10 mouse cellular contexts compared by ENCODE assay signal in the genomic region with DNA sequence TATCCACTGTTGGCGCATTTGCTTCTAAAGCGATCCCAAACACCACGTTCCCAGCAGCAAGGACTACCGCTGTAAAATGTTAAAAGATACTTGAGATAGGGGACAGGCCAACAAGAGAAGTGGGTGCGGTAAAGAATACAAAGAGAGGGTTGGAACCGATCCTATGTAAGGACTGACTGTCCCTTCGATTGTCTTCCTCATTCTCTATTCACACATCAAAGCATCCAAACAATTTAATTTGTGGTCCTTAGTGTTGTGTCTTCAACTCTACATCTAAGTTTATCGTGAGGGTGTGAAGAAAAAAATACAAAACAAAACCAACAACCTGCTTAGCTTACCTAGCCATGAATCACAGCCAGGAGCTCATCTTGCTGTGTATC. TPM values are rescaled to one million over a fixed set of nuclear protein-coding genes. Genes with fewer than 3 reads are reported as not detected.
A peak's percentile ranks its signal among the peaks of the same experiment; 100 is the strongest.
DNase-seq lines count a peak whose midpoint lies in the region; ATAC-seq and TF ChIP-seq lines count a peak whose summit lies in the region.
"Had no signal": no experiment of that assay in that cellular context is flagged by ENCODE, and none has a peak within 500 bp of the region (broad histone marks: within the 10 kb centered on the region; RNA-seq: fewer than 3 reads in every experiment).

No protein-coding gene starts in this region.

- peak overlapping the region; percentile 18; the same call in 1 of the 2 replicates for H3K27ac ChIP-seq in kidney, embryonic 15.5 days
- H3K27ac ChIP-seq in cortical plate, adult 2 months (ENCODE audit: insufficient read depth, low read length) = 0 out of 2 replicates have a peak overlapping the region, but pooled peaks have one; percentile 11
- peak overlapping the region; percentile 87 for H3K27ac ChIP-seq in hindbrain, embryonic 15.5 days (replicated peaks)
- H3K27ac ChIP-seq in midbrain, embryonic 15.5 days = peak overlapping the region; percentile 88

- peak overlapping the region; percentile 89 for H3K9ac ChIP-seq in kidney, embryonic 15.5 days
- H3K9ac ChIP-seq in hindbrain, embryonic 15.5 days = peak overlapping the region; percentile 97
- peak overlapping the region; percentile 96 for H3K9ac ChIP-seq in midbrain, embryonic 15.5 days

- H3K27me3 ChIP-seq in kidney, embryonic 15.5 days = peaks cover 6% of the 10 kb centered on the region
- no peaks in the 10 kb centered on the region for H3K27me3 ChIP-seq in hindbrain, embryonic 15.5 days
- H3K27me3 ChIP-seq in midbrain, embryonic 15.5 days (replicated peaks) = no peaks in the 10 kb centered on the region

- peak overlapping the region; percentile 65 for H3K4me2 ChIP-seq in kidney, embryonic 15.5 days
- peak overlapping the region; percentile 57 for H3K4me2 ChIP-seq in hindbrain, embryonic 15.5 days
- peak overlapping the region; percentile 71 for H3K4me2 ChIP-seq in midbrain, embryonic 15.5 days

- no peaks in the 10 kb centered on the region for H3K9me3 ChIP-seq in kidney, embryonic 15.5 days (replicated peaks)
- no peaks in the 10 kb centered on the region for H3K9me3 ChIP-seq in hindbrain, embryonic 15.5 days
- H3K9me3 ChIP-seq in midbrain, embryonic 15.5 days = no peaks in the 10 kb centered on the region

- TF ChIP-seq CTCF in cortical plate, adult 2 months (IDR thresholded peaks at IDR 0.05; ENCODE audit: extremely low read depth, insufficient read depth, low read length) = no peak

- peak overlapping the region; percentile 81 for H3K4me3 ChIP-seq in kidney, embryonic 15.5 days (replicated peaks)
- peak overlapping the region; percentile 80 for H3K4me3 ChIP-seq in cortical plate, adult 2 months (ENCODE audit: insufficient read depth, low read length)
- H3K4me3 ChIP-seq in hindbrain, embryonic 15.5 days = peak overlapping the region; percentile 90
- peak overlapping the region; percentile 78 for H3K4me3 ChIP-seq in midbrain, embryonic 15.5 days

- no peak for ATAC-seq in kidney, embryonic 15.5 days (replicated peaks; ENCODE audit: low FRiP score)
- ATAC-seq in hindbrain, embryonic 15.5 days (ENCODE audit: low FRiP score, low read depth) = no peak
- no peak for ATAC-seq in midbrain, embryonic 15.5 days (replicated peaks)

- no peak for TF ChIP-seq POLR2A in cortical plate, adult 2 months (IDR thresholded peaks at IDR 0.05; ENCODE audit: extremely low read depth, insufficient read depth, low read length)

- peaks cover 25% of the 10 kb centered on the region for H3K4me1 ChIP-seq in kidney, embryonic 15.5 days
- H3K4me1 ChIP-seq in cortical plate, adult 2 months (ENCODE audit: control insufficient read depth, insufficient read depth, low read length) = peaks cover 6% of the 10 kb centered on the region; the same call in 1 of the 2 replicates
- peaks cover 48% of the 10 kb centered on the region for H3K4me1 ChIP-seq in hindbrain, embryonic 15.5 days (replicated peaks)
- peaks cover 42% of the 10 kb centered on the region for H3K4me1 ChIP-seq in midbrain, embryonic 15.5 days

- DNase-seq in kidney, postnatal 4 days = no peak
- DNase-seq in right cerebral cortex, postnatal 14 days = no peak
- no peak for DNase-seq in testis, postnatal 14 days (ENCODE audit: low spot score)
- DNase-seq in gastrocnemius, postnatal 10 days = no peak
- DNase-seq: kidney, adult 11 months; thymus, adult 18-20 months had no signal

- 9% methylated on average over 8 of the region's 8 CpGs for WGBS in kidney, embryonic 15.5 days
- WGBS in hindbrain, embryonic 15.5 days = 4% methylated on average over 8 of the region's 8 CpGs
- 8% methylated on average over 8 of the region's 8 CpGs for WGBS in midbrain, embryonic 15.5 days

- H3K36me3 ChIP-seq in kidney, embryonic 15.5 days = no peaks in the 10 kb centered on the region
- H3K36me3 ChIP-seq in hindbrain, embryonic 15.5 days = no peaks in the 10 kb centered on the region
- 0 out of 2 replicates have a peak, but pooled peaks cover 2% of the 10 kb centered on the region for H3K36me3 ChIP-seq in midbrain, embryonic 15.5 days (replicated peaks)

RNA-seq across cellular contexts. Expression of a gene that starts 0.9 kb away (rescaled TPM):
- polyA plus RNA-seq in kidney, embryonic 15.5 days (2015; fragmentation: Nextera tagmentation; extraction: Ambion mirVana) = 60.5 and 62.8 TPM in 2 replicates
- 104 TPM in 2 replicates for polyA plus RNA-seq in cortical plate, adult 2 months (2012; rRNA removed)
- polyA plus RNA-seq in hindbrain, embryonic 15.5 days (2015; fragmentation: Nextera tagmentation; extraction: Ambion mirVana) = 154 and 186 TPM in 2 replicates
- polyA plus RNA-seq in midbrain, embryonic 15.5 days (2015; fragmentation: Nextera tagmentation; extraction: Ambion mirVana) = 169 and 180 TPM in 2 replicates
- 100 to 1,000 TPM; 141 to 158 TPM for total RNA-seq in gastrocnemius, postnatal 10 days (2021)

RNA-seq across cellular contexts. Expression of a gene that starts 46.0 kb away (rescaled TPM):
- polyA plus RNA-seq in kidney, embryonic 15.5 days (2015; fragmentation: Nextera tagmentation; extraction: Ambion mirVana) = 82.9 and 87.4 TPM in 2 replicates
- polyA plus RNA-seq in cortical plate, adult 2 months (2012; rRNA removed) = 19.4 and 20.0 TPM in 2 replicates
- 40.2 and 50.1 TPM in 2 replicates for polyA plus RNA-seq in hindbrain, embryonic 15.5 days (2015; fragmentation: Nextera tagmentation; extraction: Ambion mirVana)
- 42.0 and 51.4 TPM in 2 replicates for polyA plus RNA-seq in midbrain, embryonic 15.5 days (2015; fragmentation: Nextera tagmentation; extraction: Ambion mirVana)
- total RNA-seq in gastrocnemius, postnatal 10 days (2021) = 10 to 100 TPM; 48.1 to 53.0 TPM

Comparison
In these comparisons a context has a peak if more than half of its experiments do, and no peak if none do; other contexts are left out.
1. H3K27ac ChIP-seq: peak in every context shown above with its lines; median percentile 88 in midbrain, embryonic 15.5 days; 87 in hindbrain, embryonic 15.5 days; 18 in kidney, embryonic 15.5 days; 11 in cortical plate, adult 2 months.